Mouse (Mus musculus) cerebral cortex, adult 2 months (tissue): Measurements from ENCODE around the gene Ceacam12.

Experiments
- WGBS: fragments of 180-500 bp; shearing (Covaris S2); methylation state at CpG from one replicate; pipeline ENCODE4 v1.1.7; 2018; 5-methylcytosine and 5-hydroxymethylcytosine counted together

The Ceacam12 gene

DNA sequence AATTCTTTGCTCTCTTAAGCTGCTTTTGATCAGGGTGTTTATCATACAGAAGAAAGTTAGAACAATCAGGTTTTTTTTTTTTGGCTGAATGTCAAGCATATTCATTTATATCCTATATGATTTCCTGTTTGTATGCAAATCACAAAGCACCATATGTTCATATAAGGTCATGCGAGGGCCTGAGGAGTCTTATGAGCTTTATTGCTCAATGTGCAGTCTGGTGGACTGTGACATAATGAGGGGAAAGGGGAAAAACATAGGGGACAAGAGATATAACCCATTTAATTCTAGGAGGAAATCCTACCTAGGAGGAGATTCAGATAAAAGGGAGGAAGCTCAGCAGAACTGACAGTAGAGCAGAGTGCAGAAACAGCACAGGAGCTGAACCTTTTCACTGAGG is at the start of gene Ceacam12:
Gene Ceacam12, plus strand, starts transcription at position 301 of the 400 bp plus-strand sequence.
- WGBS, result 70% methylated on average over 1 of the region's 1 CpGs

DNA sequence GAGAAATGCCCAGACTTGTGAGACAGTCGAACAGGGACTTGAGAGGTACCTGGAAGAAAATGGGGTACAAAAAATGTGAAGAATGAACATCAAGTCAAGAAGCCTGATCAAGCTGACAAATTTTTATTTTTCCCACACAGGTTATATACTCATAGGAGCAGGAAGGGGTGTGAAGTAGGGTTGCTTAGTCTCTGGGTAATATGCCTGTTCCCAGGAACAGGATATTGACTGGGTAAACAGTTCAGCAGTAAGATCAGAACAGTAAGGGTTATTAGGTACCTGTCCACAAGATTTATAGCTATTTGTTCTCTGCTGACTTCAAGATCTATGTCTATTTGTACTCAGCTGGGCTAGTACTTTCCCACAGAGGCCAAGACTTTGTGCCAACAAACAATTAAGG is 8.1 kb downstream of the Ceacam12 start:
- 71% methylated on average over 1 of the region's 1 CpGs for WGBS

DNA sequence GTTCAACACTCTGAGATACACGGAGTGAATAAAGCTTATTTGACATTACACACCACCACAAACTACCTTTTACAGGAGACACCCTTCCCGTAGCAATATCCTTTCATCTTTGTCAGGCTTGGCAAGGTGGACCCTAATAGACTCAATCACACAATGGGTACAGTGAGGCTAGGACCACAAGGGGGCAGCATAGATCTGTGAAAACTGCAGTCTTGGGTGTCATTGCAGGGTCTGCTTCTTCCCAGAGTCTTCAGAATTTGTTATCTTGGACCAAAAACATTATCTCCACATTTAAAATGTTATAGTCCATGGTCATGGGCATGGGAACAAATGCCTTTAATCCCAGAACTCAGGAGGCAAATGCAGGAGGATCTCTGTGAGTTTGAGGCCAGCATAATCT is 35.1 kb downstream of the Ceacam12 start:
- 47% methylated on average over 2 of the region's 2 CpGs for WGBS
